Mouse (Mus musculus) ES-Bruce4 (cell line): ENCODE measurements around the gene Fkbp2.

Experiments used
- EP300 ChIP-seq: IDR thresholded peaks from 2 replicates; pipeline ENCODE4 v1.6.1; 2011; ENCODE audit warnings: low read depth, low read length; ENCODE audit not compliant: insufficient read depth
- POLR2A ChIP-seq: IDR thresholded peaks from one replicate; pipeline ENCODE4 v1.8.1; 2011; ENCODE audit warnings: low read length; ENCODE audit not compliant: insufficient read depth

DNA sequence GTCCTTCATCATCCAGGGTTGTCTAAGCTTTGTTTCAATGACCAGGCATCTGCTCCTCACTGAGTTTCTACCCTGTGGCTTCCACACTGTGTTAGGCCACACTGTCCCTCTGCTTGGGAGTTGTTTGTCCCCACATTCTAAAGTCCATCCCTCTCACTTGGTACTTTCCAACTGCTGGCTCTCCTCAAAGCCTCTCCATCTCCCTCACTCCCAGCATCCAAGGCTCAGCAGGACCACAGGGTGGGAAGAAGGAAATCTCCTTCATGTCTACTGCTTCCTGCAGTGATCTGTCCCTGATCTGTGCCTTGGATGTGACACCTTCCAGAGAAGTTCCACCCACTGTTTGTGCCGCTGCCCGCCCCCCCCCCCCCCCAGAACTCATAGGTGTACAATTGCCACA lies 49.3 kb downstream of the Fkbp2 start:
- TF ChIP-seq POLR2A (no peak), EP300 (no peak)
